Mouse (Mus musculus): ENCODE measurements at regions not wholly inside any gene's neighbourhood (a gene's known extent, or its start where the extent isn't known, plus 50 kb on each side); places are given as distances from the start of the nearest gene placed in this dataset.

DNA sequence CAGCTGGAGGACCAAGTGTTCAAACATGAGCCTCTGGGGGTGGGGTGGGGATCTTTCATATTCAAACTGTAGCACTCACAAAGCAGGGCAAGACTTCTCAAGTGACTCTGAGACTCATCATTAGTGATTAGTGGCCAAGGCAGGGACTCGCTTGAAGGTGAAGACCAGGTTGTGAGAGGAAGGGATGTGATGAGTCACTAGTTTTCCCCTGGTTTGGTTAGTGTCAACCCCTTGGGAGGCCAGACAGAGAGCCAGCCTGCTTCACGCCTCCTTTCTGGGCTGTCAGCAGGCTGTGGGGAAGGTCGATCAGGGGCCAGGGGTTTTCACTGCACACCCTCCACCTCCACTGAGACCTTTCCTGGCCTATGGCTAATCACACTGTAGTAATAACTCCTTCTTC is 65.2 kb downstream of the Slc30a10 start:
- no peak for DNase-seq

DNA sequence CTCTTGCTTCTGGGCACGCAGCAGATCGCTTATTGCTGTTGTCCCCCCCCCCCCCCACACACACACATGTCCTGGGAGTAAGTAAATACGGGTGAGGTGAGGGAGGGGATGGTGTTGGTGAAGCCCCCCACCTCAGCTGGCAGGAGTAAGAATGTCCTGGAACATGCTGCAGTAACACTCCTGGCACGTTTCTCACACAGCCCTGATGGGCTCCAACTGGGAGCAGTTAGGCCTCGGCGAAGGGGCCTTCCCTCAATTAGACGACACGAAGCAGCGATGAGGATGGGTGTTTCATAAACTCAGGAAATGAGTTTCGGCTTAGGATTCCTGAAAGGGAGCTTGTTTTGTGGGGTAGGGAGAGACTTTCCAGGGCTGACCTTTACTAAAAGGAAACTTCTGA is 69.4 kb downstream of the Slc30a10 start:
- DNase-seq, result no peak

GRCm38 (mm10) chr1:185533471-185533870 is 78.8 kb downstream of the Slc30a10 start:
- DNase-seq, result no peak

DNA sequence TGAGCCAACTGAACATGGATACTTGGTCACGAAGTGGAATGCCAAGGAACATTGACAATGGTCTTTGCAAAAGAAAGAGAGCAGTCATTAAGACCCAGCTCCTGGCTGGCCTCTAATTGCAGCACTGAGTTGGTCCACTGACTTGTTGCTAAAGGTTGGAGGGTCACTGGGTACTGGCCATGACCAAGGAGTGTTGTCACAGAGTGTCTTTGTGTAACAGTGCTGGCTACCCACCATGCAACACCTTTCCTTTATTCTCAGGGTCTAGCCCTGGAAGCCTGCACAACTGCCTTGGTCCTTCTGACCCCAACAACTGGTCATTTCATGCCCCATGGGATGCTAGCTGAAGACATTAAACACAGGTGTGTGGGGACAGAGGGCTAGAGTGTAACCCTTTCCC is 79.5 kb downstream of the Slc30a10 start:
- DNase-seq, result no peak

DNA sequence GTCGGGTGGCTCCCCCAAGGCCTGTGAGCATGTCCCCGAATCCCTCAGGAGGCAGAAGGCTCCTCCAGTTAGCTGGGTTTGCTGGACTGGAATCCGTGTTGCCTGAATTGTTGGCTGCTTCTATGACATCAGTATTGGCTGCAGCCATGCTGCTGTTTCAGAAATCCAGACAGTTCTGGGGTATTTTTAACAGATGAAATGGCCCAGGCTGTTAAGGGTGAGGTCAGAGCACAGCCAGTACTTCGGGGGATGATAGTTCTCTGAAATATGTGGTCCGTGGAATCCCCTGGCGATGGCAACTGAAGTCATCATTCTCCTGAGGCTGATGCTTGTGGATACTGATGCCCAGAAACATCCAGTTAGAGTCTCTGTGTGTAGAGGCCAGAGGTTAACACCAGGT is 80.7 kb downstream of the Slc30a10 start:
- DNase-seq, result no peak

- no peak for DNase-seq
These were observed 82.6 kb downstream of the Slc30a10 start for GRCm38 (mm10) chr1:185537236-185537635.

DNA sequence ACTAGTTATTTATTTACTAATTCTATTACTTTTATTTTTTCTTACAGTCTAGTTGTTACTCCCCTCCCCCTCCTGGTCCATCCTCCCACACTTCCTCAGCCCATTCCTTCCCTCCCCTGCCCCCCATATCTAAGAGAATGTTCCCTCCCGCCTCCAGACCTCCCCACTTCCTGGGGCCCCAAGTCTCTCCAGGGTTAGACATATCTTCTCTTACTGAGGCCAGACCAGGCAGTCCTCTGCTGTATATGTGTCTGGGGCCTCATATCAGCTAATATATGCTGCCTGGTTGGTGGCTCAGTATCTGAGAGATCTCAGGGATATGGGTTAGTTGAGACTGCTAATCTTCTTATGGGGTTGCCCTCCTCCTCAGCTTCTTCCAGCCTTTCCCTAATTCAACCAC is 84.8 kb downstream of the Slc30a10 start:
- no peak for DNase-seq

- DNase-seq, result no peak
These were observed 91.7 kb downstream of the Slc30a10 start for GRCm38 (mm10) chr1:185546346-185546745.

GRCm38 (mm10) chr1:185572761-185573530 is 118.3 kb downstream of the Slc30a10 start:
- no peak for DNase-seq

- no peak for DNase-seq
These were observed 120.3 kb downstream of the Slc30a10 start for GRCm38 (mm10) chr1:185574978-185575377.

GRCm38 (mm10) chr1:185579824-185580223 is 125.2 kb downstream of the Slc30a10 start:
- DNase-seq, result no peak

GRCm38 (mm10) chr1:185585191-185585870 is 130.7 kb downstream of the Slc30a10 start:
- no peak for DNase-seq

DNA sequence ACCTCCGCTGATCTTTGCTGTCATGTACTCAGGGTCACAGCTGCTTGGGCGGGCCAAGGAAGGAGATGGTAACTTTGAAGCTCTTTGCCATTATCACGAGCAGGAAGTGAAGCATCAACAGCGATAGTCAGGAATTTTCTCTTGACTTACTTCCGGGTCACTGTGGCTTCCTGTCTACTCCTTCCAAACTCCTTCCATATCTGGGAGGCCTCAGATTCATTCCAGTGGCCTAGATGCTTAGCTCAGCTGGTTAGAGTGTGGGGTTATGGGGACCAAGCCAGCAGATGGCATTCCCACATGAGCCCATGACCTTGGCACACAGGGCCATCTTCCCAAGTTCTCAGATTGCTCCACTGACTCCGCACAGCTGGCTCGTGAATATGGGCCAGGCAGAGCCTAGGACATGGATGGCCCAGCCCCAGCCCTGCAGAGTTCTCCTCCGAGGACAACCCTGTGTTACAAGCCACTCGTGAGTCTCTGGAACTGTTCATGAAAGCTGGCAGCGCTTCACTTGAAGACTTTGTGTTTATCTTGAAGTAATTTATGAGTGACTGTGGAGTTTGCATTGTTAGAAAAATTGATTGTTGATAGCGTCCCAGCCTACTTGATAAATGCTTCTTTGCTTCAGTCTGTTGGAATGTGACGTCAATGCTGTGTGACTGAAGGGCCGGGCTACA is 133.2 kb downstream of the Slc30a10 start:
- no peak for DNase-seq

DNA sequence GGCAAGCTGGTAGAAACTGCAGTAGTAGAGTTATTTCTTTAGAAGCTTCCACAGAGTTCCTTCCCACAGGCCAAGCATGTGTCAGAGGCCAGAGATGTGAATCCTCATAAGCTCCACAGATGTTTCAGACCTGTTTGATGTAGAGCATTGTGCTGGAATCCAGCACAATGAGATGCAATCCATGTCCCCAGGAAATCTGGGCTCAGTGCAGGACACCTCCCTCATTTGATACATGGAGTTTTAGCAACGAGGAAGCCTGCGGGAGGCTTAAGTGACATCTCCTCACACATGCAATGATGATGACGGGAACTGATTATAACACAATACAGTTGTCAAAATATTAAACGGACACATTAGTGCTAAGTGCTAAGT is 133.7 kb downstream of the Slc30a10 start:
- DNase-seq, result no peak

- DNase-seq, result no peak
These were observed 142.2 kb downstream of the Slc30a10 start for GRCm38 (mm10) chr1:185596815-185597214.

- DNase-seq, result no peak
These were observed 143.9 kb downstream of the Slc30a10 start for GRCm38 (mm10) chr1:185598514-185598913.

DNA sequence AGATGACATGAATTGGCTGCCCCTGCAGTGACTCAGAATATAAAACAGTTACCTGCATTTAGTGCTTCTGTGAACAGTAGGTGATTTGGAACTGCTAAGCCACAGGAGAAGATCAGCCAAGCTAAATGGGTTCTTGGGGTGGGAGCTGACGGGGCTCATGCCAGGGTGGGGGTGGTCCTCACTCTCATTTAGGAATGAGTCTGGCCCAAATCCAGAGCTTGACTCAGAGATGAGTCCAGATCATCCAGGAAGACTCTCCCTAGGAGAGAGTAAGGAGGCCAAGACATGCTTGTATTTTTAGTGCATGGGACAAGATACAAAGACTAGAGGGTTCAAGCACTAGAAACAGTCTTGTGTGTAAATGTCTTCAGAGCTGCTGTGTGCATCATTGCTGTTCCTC is 146.5 kb downstream of the Slc30a10 start:
- DNase-seq, result no peak

GRCm38 (mm10) chr1:185605996-185606395 is 151.3 kb downstream of the Slc30a10 start:
- DNase-seq, result no peak

GRCm38 (mm10) chr1:185607611-185608010 is 153.0 kb downstream of the Slc30a10 start:
- DNase-seq, result no peak

GRCm38 (mm10) chr1:185608440-185608839 is 153.8 kb downstream of the Slc30a10 start:
- no peak for DNase-seq

GRCm38 (mm10) chr1:185610586-185610985 is 155.9 kb downstream of the Slc30a10 start:
- no peak for DNase-seq

DNA sequence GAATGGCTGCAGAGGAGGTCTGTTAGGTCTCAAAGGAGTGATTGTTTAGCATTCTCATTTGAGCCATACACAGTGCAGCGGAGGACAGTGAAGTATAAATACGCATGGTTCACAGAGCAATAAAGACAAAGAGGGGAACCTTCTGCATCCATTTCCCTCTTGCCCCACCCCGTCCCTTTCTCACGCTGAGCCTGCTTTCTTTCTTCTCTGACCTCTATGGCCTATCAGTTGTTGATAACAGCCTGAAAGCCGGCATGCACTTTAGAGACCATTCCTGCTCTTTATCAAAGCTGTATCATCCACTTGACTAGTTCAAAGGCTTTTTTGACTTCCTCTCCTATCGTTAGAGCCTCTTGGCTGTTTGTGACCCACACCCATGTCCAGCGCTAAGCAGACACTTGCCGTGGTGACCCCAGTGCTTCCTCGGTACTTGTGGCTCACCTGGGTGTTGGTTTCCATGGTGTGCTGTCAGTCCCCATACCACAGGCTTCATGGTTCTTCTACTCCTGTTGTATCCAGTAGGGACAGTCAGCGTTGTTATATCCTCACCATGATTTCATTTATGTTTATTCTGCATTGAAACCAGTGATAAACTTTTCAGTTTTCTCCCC is 161.3 kb downstream of the Slc30a10 start:
- no peak for DNase-seq

GRCm38 (mm10) chr1:185617691-185618090 is 163.0 kb downstream of the Slc30a10 start:
- DNase-seq, result no peak

- no peak for DNase-seq
These were observed 164.4 kb downstream of the Slc30a10 start for GRCm38 (mm10) chr1:185619011-185619410.
